Mouse (Mus musculus): Measurements from ENCODE around the gene Pald1.

Gene Pald1

GRCm38 (mm10) chr10:61284309-61284708 lies 99.0 kb downstream of the Pald1 start:
- DNase-seq (ENCODE audit: low spot score in 2 of 2): no peak

- DNase-seq (ENCODE audit: low spot score in 2 of 2): no peak
Measured at GRCm38 (mm10) chr10:61281115-61281514, 102.2 kb downstream of the Pald1 start.

- no peak for DNase-seq (ENCODE audit: low spot score in 2 of 2)
Measured at GRCm38 (mm10) chr10:61277918-61278674, 105.2 kb downstream of the Pald1 start.

GRCm38 (mm10) chr10:61277051-61277450 lies 106.3 kb downstream of the Pald1 start:
- DNase-seq (ENCODE audit: low spot score in 2 of 2): no peak

- no peak for DNase-seq (ENCODE audit: low spot score in 2 of 2)
Measured at GRCm38 (mm10) chr10:61275669-61276110, 107.6 kb downstream of the Pald1 start.

GRCm38 (mm10) chr10:61274532-61274931 lies 108.8 kb downstream of the Pald1 start:
- DNase-seq (ENCODE audit: low spot score in 2 of 2): no peak

- DNase-seq (ENCODE audit: low spot score in 2 of 2): no peak
Measured at GRCm38 (mm10) chr10:61273844-61274215, 109.5 kb downstream of the Pald1 start.

GRCm38 (mm10) chr10:61273081-61273843 lies 110.1 kb downstream of the Pald1 start, which contains the start of gene Adamts14:
Gene Adamts14, minus strand, starts transcription at chr10:61273438.
- DNase-seq (ENCODE audit: low spot score in 2 of 2): no peak

- no peak for DNase-seq (ENCODE audit: low spot score in 2 of 2)
Measured at GRCm38 (mm10) chr10:61272631-61273030, 110.7 kb downstream of the Pald1 start.

GRCm38 (mm10) chr10:61272089-61272626 lies 111.2 kb downstream of the Pald1 start:
- no peak for DNase-seq (ENCODE audit: low spot score in 2 of 2)
